Mouse (Mus musculus): ENCODE data around the gene Efr3b. TPM values are rescaled to one million over a fixed set of nuclear protein-coding genes. Genes with fewer than 3 reads are reported as not detected.

Efr3b gene
- polyA plus RNA-seq (2017; shearing (Covaris generic)), result 0.15 TPM

DNA sequence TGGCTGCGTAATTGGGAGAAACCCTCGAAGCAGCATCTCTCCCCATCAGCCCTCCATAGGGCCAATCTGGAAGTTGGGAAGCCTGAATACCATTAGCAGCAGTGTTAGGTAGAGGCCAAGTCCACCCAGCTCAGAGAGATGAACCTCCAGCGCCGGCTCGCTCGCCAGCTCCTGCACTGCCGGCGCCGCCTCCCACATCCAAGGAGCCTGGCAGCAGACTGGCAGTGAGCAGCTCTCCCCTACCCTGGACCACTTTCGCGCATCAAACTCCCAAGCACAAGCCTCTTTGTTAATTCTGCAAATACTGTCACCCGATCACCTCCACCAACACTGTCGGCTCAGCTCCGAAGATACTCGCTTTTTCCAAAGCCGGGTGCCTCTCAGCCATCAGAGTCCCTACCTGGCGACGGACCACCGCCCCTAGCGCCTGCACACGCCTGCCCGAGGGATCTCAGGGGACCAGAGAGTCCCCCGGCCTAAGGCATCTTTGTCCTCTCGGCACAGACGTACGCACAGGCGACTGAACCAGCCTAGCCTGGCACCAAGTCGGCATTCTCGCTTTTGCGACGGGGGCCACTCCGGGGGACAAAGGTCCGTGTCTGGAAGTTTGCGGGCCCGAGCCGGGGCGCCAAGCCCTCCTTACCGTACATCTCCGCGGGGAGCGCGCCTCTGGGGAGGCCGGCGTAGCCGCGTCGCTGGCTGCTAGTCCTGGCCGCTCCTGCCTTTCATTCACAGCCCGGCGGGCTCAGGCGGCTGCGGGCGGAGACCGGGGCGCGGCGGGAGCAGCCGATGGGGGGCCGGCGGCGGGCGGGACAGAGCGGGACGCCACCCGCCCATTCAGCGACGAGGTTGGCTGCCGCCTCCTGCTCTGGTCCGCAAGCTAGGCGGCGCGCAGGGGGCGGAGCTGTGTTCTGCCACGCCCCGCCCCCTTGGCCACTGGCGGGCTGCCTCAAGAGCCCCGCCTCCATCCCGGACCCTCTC, at the start of gene Efr3b:
TSS of gene Efr3b (minus strand) at position 855 of the 981 bp plus-strand sequence.

DNA sequence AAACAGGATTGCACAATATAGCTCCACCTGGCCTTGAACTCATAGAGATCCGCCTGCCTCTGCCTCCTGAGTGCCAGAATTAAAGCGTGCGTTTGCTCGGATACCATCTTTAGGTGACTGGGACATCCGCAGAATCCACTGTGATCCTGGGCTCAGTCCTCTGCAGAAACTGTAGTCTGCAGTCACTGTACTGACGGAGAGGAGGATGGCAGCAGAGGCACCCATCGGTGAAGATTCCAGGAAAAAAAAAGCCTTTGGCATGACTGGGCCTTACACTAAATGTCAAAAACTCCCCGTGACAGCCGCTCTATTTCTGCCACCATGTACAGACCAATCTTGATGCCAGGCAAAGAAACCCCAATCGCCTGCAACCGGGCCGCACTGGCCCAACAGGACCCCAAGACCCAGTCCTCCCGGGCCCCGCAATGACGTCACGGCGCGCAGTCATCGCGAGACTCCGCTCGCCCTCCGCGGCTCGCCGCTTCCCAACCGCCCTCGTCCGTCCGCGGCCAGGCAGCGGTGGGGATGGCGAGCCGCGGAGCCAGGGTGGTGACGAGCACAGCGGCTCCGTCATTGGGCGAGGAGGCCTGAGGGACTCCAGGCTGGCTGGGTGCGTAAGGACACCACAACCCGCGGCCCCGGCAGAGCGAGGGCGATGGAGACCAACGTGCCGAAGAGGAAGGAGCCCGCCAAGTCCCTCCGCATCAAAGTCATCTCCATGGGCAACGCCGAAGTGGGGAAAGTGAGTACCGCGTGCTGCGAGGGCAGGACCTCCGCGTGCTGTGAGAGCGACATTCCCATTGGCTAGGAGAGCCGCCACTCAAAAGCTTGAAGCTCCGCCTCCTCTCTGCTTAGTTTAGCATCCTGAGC, 43.7 kb upstream of the Efr3b start, which contains the start of gene Dnajc27:
TSS of gene Dnajc27 (plus strand) at position 452 of the 870 bp plus-strand sequence.

DNA sequence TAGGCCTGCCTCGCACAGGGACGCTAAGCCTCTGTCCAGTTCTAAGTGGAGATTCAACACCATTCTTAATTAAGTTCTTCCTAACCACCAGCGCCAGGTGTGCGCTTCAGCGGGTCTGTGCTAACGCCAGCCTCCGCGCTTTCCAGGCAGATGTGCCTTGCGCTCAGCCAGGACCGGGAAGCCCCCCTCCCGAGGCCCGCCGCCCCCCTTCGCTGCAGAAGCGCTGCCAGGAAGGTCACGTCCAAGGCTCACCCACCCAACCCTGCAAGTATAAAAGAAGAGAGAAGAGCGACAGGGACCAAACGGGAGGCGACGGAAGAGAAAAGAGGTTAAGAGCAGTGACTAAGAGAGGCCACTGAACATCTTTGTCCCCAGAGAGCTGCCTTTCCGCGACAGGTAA, 84.1 kb downstream of the Efr3b start, which contains the start of gene Pomc:
TSS of gene Pomc (plus strand) at position 301 of the 400 bp plus-strand sequence.

Other genes starting within 250 kb of the Efr3b start
- gene Dnmt3a, start 232.9 kb downstream of the Efr3b start, polyA plus RNA-seq (2017; shearing (Covaris generic)), result 56.8 TPM
- 1.2 TPM for gene Pomc, start 84.0 kb downstream of the Efr3b start, polyA plus RNA-seq (2017; shearing (Covaris generic))
- gene Dnajc27, start 43.7 kb upstream of the Efr3b start, polyA plus RNA-seq (2017; shearing (Covaris generic)), result 18.2 TPM
- gene Adcy3, start 94.2 kb upstream of the Efr3b start, polyA plus RNA-seq (2017; shearing (Covaris generic)), result 26.0 TPM
- 2.6 TPM for gene Ptrhd1, start 195.1 kb upstream of the Efr3b start, polyA plus RNA-seq (2017; shearing (Covaris generic))
- gene Cenpo, start 195.4 kb upstream of the Efr3b start, polyA plus RNA-seq (2017; shearing (Covaris generic)), result 18.0 TPM

All from naive thymus-derived CD4-positive, alpha-beta T cell, adult 5 months (primary cell).